Mouse (Mus musculus) CH12.LX (cell line): Measurements from ENCODE around the gene Tbl3.
"Not testable (repeated sequence)": the region's sequence is repeated elsewhere in the genome, so short reads cannot be mapped to it uniquely, and the experiment has no call there.

Source experiments
- CHD2 ChIP-seq: IDR thresholded peaks from 2 replicates; pipeline ENCODE4 v1.6.1; 2011; ENCODE audit warnings: low read length, improper control_type of control experiment
- CTCF ChIP-seq, 2 experiments: IDR thresholded peaks in 1 of 2; conservative IDR thresholded peaks in 1 of 2; 2 replicates each; pipeline ENCODE4 v1.5.1; 2011 to 2012; ENCODE audit warnings: low read depth in 2 of 2, low read length in 2 of 2, improper control_type of control experiment in 1 of 2, inconsistent platforms in 1 of 2, mild to moderate bottlenecking in 1 of 2, moderate library complexity in 1 of 2
- E2F4 ChIP-seq: IDR thresholded peaks from 2 replicates; pipeline ENCODE4 v1.6.1; 2011; ENCODE audit warnings: low read depth, low read length, improper control_type of control experiment; ENCODE audit not compliant: insufficient replicate concordance
- MEF2A ChIP-seq: IDR thresholded peaks from 2 replicates; pipeline ENCODE4 v1.6.1; 2014; ENCODE audit warnings: low read depth, mild to moderate bottlenecking, inconsistent platforms, low read length, improper control_type of control experiment, borderline replicate concordance
- POLR2A ChIP-seq: IDR thresholded peaks from 2 replicates; pipeline ENCODE4 v1.6.1; 2011; ENCODE audit warnings: low read depth, mild to moderate bottlenecking, improper control_type of control experiment, low read length
- TCF12 ChIP-seq: IDR thresholded peaks from 2 replicates; pipeline ENCODE4 v1.6.1; 2014; ENCODE audit warnings: low read depth, mild to moderate bottlenecking, inconsistent platforms, low read length, improper control_type of control experiment

- not testable (repeated sequence) for TF ChIP-seq TCF12; CTCF (conservative IDR thresholded peaks at IDR 0.05 in 1 of 2, IDR thresholded peaks at IDR 0.05 in 1 of 2; ENCODE audit: low read depth in 2 of 2, low read length in 2 of 2); CHD2; MEF2A; E2F4; POLR2A
Observed at GRCm38 (mm10) chr17:24669214-24669544, 38.3 kb downstream of the Tbl3 start.
